Mouse (Mus musculus) E14TG2a.4 (cell line): ENCODE measurements around the gene Ugt1a10.
"Not testable (repeated sequence)": the region's sequence is repeated elsewhere in the genome, so short reads cannot be mapped to it uniquely, and the experiment has no call there.

Source experiments
- H3K27me3 ChIP-seq: 2 replicates; pipeline ENCODE4 v1.6.1; 2014; ENCODE audit warnings: low read length, control low read depth; ENCODE audit not compliant: insufficient read depth
- H3K36me3 ChIP-seq: 2 replicates; pipeline ENCODE4 v1.6.1; 2014; ENCODE audit warnings: low read length, control low read depth; ENCODE audit not compliant: insufficient read depth
- H3K4me1 ChIP-seq: replicated peaks from 2 replicates; pipeline ENCODE4 v1.6.1; 2014; ENCODE audit warnings: low read depth, low read length, control low read depth
- H3K4me3 ChIP-seq: replicated peaks from 2 replicates; pipeline ENCODE4 v1.5.1; 2014; ENCODE audit warnings: mild to moderate bottlenecking, low read length
- H3K9me3 ChIP-seq: 2 replicates; pipeline ENCODE4 v1.6.1; 2014; ENCODE audit warnings: low read length, control low read depth
- CTCF ChIP-seq: conservative IDR thresholded peaks from 2 replicates; pipeline ENCODE4 v1.5.1; 2014; ENCODE audit warnings: low read length
- NANOG ChIP-seq: IDR thresholded peaks from 2 replicates; pipeline ENCODE4 v1.6.1; 2014; ENCODE audit warnings: borderline replicate concordance, low read length, mixed read lengths
- POU5F1 ChIP-seq: IDR thresholded peaks from 2 replicates; pipeline ENCODE4 v1.6.1; 2014; ENCODE audit warnings: low read length, borderline replicate concordance

Gene Ugt1a10

DNA sequence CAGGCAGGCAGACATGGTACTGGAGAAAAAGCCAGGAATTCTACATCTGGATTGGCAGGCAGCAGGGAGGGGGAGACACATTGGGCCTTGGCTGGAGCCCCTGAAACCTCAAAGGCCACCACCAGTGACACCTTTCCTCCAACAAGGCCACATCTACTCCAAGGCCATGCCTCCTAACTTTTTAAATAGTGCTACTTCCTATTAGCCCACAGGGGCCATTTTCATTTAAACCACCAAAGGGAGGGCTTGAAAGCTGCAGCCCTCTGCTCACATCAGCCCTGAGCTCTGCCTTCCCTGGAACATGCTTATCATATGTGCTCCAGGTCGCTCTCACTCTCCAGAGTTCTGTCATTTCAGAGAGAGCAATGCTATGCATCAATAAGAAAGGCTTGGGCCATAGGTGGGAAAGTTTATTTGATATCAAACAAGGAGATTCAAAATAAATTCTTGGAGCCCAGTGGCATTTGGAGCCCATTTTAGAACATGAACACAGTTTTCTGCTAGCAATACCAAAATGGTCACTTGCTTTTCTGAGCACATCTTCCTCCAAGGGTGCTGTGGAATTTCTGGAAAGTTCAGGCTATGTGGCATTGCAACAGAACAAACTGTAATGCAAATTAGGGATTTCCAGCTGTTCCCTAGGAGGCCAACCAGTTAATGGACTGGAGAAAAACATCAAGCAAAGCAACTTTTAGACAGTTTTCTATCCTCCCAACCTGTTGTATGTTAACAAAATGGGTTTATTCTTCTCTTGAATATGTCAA is 49.7 kb downstream of the Ugt1a10 start:
- no peaks in the 10 kb centered on the region for H3K4me1 ChIP-seq
- no peaks in the 10 kb centered on the region for H3K36me3 ChIP-seq
- H3K9me3 ChIP-seq = no peaks in the 10 kb centered on the region
- no peak for TF ChIP-seq NANOG
- TF ChIP-seq POU5F1 = no peak
- no peak for TF ChIP-seq CTCF
- no peak overlapping the region for H3K4me3 ChIP-seq
- H3K27me3 ChIP-seq = no peaks in the 10 kb centered on the region

DNA sequence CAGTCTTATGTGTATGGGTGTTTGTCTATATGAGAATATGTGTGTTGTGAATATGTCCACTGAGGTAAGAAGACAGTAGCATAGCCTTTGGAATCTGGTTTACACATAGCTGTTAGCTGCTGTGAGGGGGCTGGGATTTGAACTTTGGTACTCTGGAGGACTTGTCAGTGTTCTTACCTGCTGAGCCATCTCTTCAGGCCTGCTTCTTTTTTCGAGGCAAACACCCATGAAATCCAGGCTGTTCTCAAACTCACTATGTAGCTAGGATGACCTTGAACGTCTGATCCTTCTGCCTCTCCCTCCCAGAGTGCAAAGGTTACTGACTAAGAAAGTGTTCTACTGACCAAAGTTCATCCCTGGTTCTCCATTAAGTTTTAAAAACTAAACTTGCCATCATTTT is 50.5 kb downstream of the Ugt1a10 start:
- no peak overlapping the region for H3K4me3 ChIP-seq

DNA sequence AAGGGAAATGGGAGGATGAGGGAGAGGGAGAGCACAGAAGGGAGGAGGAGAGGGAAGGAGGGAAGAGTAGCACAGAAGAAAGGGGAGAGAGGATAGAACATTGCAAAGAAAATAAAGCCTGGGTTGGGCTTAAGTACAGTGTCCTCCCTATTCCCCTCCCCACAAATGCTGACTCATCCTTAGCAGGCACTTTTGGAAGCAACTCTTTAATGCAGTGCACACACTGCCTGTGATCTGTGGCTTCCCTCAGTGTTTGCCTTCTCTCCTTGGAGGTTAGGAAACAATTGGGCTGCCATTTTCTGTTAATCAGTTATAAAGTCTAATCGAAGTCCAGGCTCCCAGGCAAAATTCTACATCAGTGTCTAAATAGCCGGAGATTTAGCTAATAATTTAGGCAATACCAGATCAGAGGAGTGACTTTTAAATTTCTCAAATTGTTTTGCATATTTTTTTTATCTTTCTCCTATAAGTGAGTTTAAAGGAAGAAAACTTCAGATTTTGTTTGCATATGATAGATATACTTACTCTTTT is 53.9 kb downstream of the Ugt1a10 start:
- H3K4me3 ChIP-seq, H3K9me3 ChIP-seq, H3K27me3 ChIP-seq, H3K4me1 ChIP-seq, H3K36me3 ChIP-seq: not testable (repeated sequence)

More for the DNA sequence above, 50.5 kb downstream of the Ugt1a10 start:
- Histone ChIP-seq H3K36me3 (no peaks in the 10 kb centered on the region), H3K9me3 (no peaks in the 10 kb centered on the region), H3K27me3 (no peaks in the 10 kb centered on the region), H3K4me1 (no peaks in the 10 kb centered on the region)
- TF ChIP-seq NANOG (no peak), POU5F1 (no peak), CTCF (no peak)

DNA sequence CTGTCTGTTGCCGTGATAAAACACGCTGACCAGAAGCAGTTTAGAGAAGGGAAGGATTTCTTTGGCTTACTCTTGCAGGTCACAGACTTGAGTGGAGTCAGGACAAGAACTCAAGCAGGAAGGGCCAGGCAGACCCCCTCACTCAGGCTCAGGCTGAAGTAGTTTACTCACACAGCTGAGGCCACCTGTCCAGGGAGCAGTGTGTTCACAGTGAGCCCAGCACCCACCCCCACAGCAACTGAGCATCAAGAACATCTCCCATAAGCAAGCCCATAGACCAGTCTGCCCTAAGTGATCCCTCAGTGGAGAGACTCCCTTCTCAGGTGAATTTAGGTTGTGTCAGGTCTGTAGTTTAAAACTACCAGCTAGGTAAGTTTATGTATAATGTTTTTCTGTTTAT is 54.4 kb downstream of the Ugt1a10 start:
- H3K4me3 ChIP-seq, H3K36me3 ChIP-seq, H3K9me3 ChIP-seq, H3K27me3 ChIP-seq, H3K4me1 ChIP-seq: not testable (repeated sequence)

DNA sequence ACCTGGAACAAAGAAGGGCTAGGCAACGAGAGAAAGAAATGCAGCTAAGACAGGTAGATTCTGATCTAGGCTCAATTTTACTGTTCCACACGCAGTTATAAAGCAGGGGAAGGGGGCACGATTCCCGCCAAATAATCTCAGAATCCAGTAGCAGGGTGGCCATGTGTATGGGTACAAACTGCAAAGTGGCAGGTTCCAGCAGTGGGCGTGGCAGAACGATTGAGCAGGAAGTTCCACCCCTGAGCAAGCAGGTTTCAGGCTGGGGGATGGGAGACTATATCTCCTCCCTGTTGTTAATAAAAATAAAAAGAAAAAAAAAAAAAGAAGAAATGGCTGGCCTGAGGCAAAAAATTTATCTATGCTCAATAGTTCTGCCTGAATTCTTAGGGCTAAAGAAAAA is 57.6 kb downstream of the Ugt1a10 start:
- not testable (repeated sequence) for H3K27me3 ChIP-seq, H3K36me3 ChIP-seq, H3K4me3 ChIP-seq, H3K4me1 ChIP-seq, H3K9me3 ChIP-seq

DNA sequence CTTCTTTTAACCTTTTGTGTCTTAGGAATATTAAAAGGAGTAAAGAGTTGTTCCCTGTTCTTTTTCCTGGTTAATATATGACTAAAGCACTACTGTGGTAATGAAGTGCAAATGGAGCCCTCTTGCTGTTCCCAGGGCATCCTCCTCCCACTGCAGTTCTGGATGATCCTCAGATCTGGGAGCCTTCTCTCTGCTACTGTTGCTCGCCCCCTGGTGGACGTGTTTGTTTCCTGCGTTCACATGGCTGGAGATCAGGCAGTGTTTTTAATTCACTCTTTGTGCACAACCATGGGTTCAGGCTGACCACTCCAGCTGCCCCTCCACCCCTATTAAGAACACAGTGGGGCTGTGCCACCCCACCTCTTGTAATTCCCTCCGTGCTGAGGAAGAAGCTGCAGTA is 65.4 kb downstream of the Ugt1a10 start:
- H3K9me3 ChIP-seq, H3K27me3 ChIP-seq, H3K4me3 ChIP-seq, H3K36me3 ChIP-seq, H3K4me1 ChIP-seq: not testable (repeated sequence)

DNA sequence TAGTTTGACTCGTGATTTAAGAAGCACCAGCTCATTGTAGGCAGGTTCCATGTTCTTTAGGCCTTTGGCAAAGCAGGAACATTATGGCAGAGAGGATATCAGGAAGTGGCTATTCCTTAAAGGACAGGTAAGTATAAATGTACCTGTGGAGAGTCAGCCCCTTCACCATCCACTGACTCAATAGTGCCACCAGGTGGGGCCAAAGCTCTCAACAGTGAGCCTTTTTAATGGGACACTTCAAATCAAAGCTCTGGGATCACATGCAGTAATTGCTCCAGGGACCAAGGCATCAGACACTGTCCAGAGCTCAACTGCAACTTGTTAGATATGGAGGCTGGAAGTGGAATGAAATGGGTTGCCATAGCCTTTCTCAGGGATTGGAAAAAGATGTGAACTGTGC is 66.3 kb downstream of the Ugt1a10 start:
- not testable (repeated sequence) for H3K27me3 ChIP-seq, H3K36me3 ChIP-seq, H3K9me3 ChIP-seq, H3K4me1 ChIP-seq, H3K4me3 ChIP-seq

DNA sequence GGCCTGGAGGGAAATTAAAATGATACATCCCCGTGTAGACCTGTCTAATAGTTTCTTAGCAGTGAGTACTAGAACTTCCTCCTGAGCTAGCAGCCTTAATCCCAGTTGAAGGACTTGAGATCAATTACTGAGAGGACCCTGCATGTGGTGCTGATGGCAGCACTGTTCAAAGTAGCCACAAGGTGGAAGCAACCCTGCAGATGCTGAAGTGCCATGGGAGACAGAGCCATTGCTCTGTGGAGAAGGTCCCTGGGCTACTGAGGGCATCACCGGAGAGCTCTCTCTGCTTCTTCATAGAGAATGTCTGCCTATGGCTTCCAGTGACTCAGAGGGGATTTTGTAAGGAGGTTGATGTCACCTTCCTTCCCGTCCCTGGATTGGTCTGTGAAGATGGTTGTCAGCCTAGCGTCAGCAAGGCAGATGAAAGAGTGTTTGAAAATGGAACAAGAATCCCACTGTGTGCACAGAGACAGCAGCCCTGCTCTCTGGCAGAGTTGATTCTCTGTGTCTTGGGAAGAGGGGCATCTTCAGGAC is 70.7 kb downstream of the Ugt1a10 start:
- not testable (repeated sequence) for H3K27me3 ChIP-seq, H3K4me3 ChIP-seq, H3K9me3 ChIP-seq, H3K36me3 ChIP-seq, H3K4me1 ChIP-seq

DNA sequence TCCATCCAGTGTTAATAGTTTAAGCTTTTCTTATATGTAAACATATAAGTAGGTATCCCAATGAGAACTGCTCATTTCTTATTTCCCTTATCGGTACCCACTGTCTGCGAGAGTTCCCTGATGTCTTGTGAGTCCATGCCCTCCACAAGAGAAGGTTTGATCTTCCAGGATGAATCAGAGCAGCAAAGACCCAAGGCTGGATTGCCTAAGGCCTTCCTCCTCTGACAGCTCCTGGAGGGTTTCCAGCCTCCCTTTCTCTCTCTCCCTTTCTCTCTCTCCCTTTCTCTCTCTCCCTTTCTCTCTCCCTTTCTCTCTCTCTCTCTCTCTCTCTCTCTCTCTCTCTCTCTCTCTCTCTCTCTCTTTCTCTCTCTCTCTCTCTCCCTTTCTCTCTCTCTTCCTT is 73.9 kb downstream of the Ugt1a10 start:
- H3K4me3 ChIP-seq, H3K4me1 ChIP-seq, H3K27me3 ChIP-seq, H3K9me3 ChIP-seq, H3K36me3 ChIP-seq: not testable (repeated sequence)

DNA sequence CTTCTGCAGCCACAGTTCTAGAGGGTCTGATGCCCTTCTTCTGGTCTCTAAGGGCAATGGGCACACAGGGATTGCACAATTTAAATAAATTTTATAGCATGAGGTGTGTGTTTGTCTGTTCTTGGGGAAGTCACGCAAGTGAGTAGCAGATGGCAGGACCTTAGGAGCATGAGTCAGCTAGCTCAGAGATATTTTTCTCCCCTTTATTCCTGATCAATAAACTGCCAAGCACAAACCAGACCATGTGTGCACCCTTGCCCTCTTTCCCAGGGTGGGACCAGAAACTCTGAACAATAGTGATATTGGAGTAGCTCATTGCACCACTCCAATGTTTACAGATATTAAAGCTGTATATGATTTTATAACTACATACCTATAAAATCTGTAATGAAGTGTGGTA is 75.0 kb downstream of the Ugt1a10 start:
- not testable (repeated sequence) for H3K9me3 ChIP-seq, H3K36me3 ChIP-seq, H3K4me1 ChIP-seq

More for the DNA sequence above, 75.0 kb downstream of the Ugt1a10 start:
- not testable (repeated sequence) for H3K4me3 ChIP-seq, H3K27me3 ChIP-seq
